Mouse (Mus musculus) ovary, postnatal 14 days (tissue): Measurements from ENCODE around the gene Tnk1.

Experiments used
- DNase-seq: peaks from one replicate; pipeline ENCODE4 v3.0.0; 2022; ENCODE audit warnings: low spot score

Gene Tnk1

DNA sequence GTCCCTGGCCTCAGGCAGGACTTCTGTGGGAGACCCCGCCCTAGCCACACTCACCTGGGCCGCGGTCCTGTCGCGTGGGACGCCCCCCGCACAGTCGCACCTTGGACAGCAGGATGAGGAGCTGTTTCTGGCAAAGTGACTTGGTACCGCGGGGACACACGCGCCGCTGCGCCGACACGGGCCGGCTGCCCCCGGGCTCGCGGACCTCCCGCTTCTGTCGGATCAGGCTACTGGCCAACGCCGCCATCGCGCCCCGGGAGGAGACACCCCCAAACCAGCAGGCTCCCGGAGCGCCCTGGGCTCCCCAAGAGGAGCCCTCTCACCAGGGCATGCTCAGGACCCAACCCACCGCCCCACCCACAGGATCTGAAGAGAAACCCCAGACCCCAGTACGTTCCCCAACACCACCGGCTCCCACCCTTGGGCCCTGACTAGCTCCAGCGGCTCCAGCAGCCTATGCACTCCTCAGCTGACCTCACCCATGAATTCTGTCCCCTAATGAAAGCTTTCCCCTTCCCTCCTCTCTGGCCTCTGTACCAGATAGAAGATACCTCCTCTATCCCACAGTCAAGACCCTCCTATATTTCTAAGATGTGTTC lies 57.1 kb downstream of the Tnk1 start, which contains the start of gene Fgf11:
Gene Fgf11 (minus strand): TSS at position 479 of the 599 bp plus-strand sequence.
- no peak for DNase-seq
